Mouse (Mus musculus) heart, postnatal 0 days (tissue): ENCODE results near the gene Dhx37.

ENCODE experiments used
- CTCF ChIP-seq: IDR thresholded peaks from 2 replicates; pipeline ENCODE4 v1.5.1; 2016; ENCODE audit warnings: antibody characterized with exemption, control low read depth, low read depth
- EP300 ChIP-seq: IDR thresholded peaks from 2 replicates; pipeline ENCODE4 v1.6.1; 2016; ENCODE audit warnings: antibody characterized with exemption, low read depth

- TF ChIP-seq CTCF, result peak; percentile 72
- TF ChIP-seq EP300, result no peak
Observed at GRCm38 (mm10) chr5:125382673-125383558, 51.0 kb downstream of the Dhx37 start.
